Mouse (Mus musculus) right cerebral cortex, adult 18-20 months (tissue): ENCODE data around the gene Xirp1.

Experiments
- DNase-seq: peaks from one replicate; pipeline ENCODE4 v3.0.0; 2022; ENCODE audit warnings: mixed read lengths

The Xirp1 gene

GRCm38 (mm10) chr9:119970221-119970620 lies 53.2 kb downstream of the Xirp1 start:
- DNase-seq: no peak

- no peak for DNase-seq
These were observed 53.6 kb downstream of the Xirp1 start for GRCm38 (mm10) chr9:119969811-119970210.

GRCm38 (mm10) chr9:119966221-119966910 lies 57.0 kb downstream of the Xirp1 start:
- no peak for DNase-seq

- no peak for DNase-seq
These were observed 58.2 kb downstream of the Xirp1 start for GRCm38 (mm10) chr9:119965186-119965585.

- DNase-seq: no peak
These were observed 59.2 kb downstream of the Xirp1 start for GRCm38 (mm10) chr9:119964206-119964605.
